ENCODE assay signal across 8 mouse cellular contexts in the genomic region with DNA sequence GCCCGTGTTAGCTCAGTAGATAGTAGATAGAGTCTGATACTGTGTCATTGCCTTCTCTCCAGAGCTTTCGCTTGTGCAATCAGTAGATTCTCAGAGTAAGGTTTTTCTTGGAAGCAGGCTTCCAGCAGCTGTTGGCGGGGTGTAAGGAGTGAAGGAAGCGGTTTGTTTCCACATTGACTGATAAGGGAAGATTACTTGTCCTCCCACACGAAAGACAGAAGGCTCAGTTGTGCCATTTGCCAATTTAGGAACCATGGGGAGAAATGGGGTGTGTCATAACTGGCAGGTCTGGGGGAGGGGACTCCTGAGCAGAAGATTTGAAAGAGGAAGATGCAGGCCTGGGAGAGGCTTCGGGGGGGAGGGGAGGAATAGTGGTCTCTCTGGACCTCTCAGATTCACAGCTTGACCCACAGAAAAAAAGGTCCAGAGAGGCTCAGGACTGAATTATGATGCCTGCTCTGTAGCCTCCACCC. TPM values are rescaled to one million over a fixed set of nuclear protein-coding genes. Genes with fewer than 3 reads are reported as not detected.
DNase-seq lines count a peak whose midpoint lies in the region; ATAC-seq and TF ChIP-seq lines count a peak whose summit lies in the region.

No protein-coding gene starts in this region.

- DNase-seq in embryo, embryonic 10.5 days (ENCODE audit: low spot score) = peak; percentile 11
- no peak for DNase-seq in embryo, embryonic 10 days (ENCODE audit: low spot score)
- DNase-seq in liver = peak; percentile 54
- peak; percentile 25 for DNase-seq in ovary, postnatal 14 days (ENCODE audit: low spot score)
- DNase-seq in T-cell, adult 2 months (ENCODE audit: low spot score) = no peak
- DNase-seq in thymus, postnatal 25 days = no peak

- H3K36me3 ChIP-seq in heart, embryonic 13.5 days = peaks cover 4% of the 10 kb centered on the region; the same call in 1 of the 2 replicates

- peaks cover 6% of the 10 kb centered on the region; the same call in 1 of the 2 replicates for H3K9me3 ChIP-seq in heart, embryonic 13.5 days

- peak overlapping the region; percentile 80 for H3K27ac ChIP-seq in bone marrow, adult 2 months (ENCODE audit: control insufficient read depth, insufficient read depth, low read depth, low read length, poor library complexity)
- H3K27ac ChIP-seq in heart, embryonic 13.5 days (replicated peaks) = peak overlapping the region; percentile 75

- no peak overlapping the region for H3K4me3 ChIP-seq in bone marrow, adult 2 months (replicated peaks; ENCODE audit: control insufficient read depth, low read depth, low read length)
- no peak overlapping the region for H3K4me3 ChIP-seq in heart, embryonic 13.5 days

- TF ChIP-seq POLR2A in bone marrow, adult 2 months (IDR thresholded peaks at IDR 0.05; ENCODE audit: borderline replicate concordance, control insufficient read depth, low read depth, low read length) = no peak

- H3K4me2 ChIP-seq in heart, embryonic 13.5 days = peak overlapping the region; percentile 50

- no peaks in the 10 kb centered on the region; the same call in none of the 2 replicates for H3K27me3 ChIP-seq in heart, embryonic 13.5 days (replicated peaks)

- 9% methylated on average over 6 of the region's 6 CpGs for WGBS in bone marrow, adult 2 months
- WGBS in heart, embryonic 13.5 days = 16% methylated on average over 6 of the region's 6 CpGs

- H3K9ac ChIP-seq in heart, embryonic 13.5 days = peak overlapping the region; percentile 34; the same call in 1 of the 2 replicates

- peaks cover 3% of the 10 kb centered on the region; the same call in 1 of the 2 replicates for H3K4me1 ChIP-seq in bone marrow, adult 2 months (ENCODE audit: control insufficient read depth, insufficient read depth, low read length)
- peaks cover 18% of the 10 kb centered on the region for H3K4me1 ChIP-seq in heart, embryonic 13.5 days

- no peak for ATAC-seq in heart, embryonic 13.5 days (ENCODE audit: extremely low read depth, insufficient number of reproducible peaks, low FRiP score, low TSS enrichment)

- TF ChIP-seq CTCF in bone marrow, adult 2 months (IDR thresholded peaks at IDR 0.05; ENCODE audit: control insufficient read depth, insufficient read depth, low read length) = no peak

RNA-seq across cellular contexts. Expression of a gene that starts 11.6 kb away (rescaled TPM):
- 61.6 and 84.9 TPM in 2 replicates for polyA plus RNA-seq in bone marrow, adult 2 months (2011; ENCODE audit: insufficient read depth, insufficient read length, low replicate concordance, missing spikeins)
- polyA plus RNA-seq in heart, embryonic 13.5 days (2015; fragmentation: Nextera tagmentation; extraction: Ambion mirVana) = 47.0 and 53.3 TPM in 2 replicates

RNA-seq across cellular contexts. Expression of a gene that starts 12.1 kb away (rescaled TPM):
- polyA plus RNA-seq in bone marrow, adult 2 months (2011; ENCODE audit: insufficient read depth, insufficient read length, low replicate concordance, missing spikeins) = 2.6 and 5.4 TPM in 2 replicates
- polyA plus RNA-seq in heart, embryonic 13.5 days (2015; fragmentation: Nextera tagmentation; extraction: Ambion mirVana) = 2.5 and 2.9 TPM in 2 replicates

Comparison
In these comparisons a context has a peak if more than half of its experiments do, and no peak if none do; other contexts are left out.
1. DNase-seq: peak in embryo, embryonic 10.5 days (single experiment), liver (single experiment) and ovary, postnatal 14 days (single experiment); none in embryo, embryonic 10 days (single experiment), T-cell, adult 2 months (single experiment) and thymus, postnatal 25 days (single experiment).